Mouse (Mus musculus): ENCODE measurements around the gene Ap2a1.

DNA sequence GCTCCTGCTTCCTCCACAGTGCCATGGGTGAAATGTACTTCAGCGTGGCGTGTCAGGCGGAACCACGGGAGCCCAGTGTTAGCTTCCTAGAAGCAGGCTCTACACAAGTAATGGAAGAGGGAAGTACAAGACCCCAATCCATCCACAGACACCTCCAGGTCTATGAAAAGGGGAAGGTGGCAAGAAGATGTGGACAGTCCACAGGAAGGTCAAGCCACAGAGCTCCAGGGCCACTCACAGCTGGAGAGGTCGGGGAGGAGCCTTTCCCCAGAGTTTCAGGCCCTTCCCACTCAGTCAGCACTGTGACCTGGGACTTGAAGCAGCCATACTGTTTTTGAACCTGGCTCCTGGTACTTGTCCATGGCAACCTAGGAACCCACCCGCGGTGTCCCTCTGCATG lies 42.3 kb downstream of the Ap2a1 start:
- TF ChIP-seq POLR2A (IDR thresholded peaks at IDR 0.05; ENCODE audit: control insufficient read depth, low read depth, low read length): no peak
- no peak for TF ChIP-seq CTCF (IDR thresholded peaks at IDR 0.05; ENCODE audit: control insufficient read depth, insufficient read depth, insufficient replicate concordance, low read depth, low read length)

Data from testis, adult 2 months (tissue).